ENCODE assay signal across 8 mouse cellular contexts in genomic region chr12:106310171-106310570, GRCm38 (mm10).
DNase-seq lines count a peak whose midpoint lies in the region; ATAC-seq and TF ChIP-seq lines count a peak whose summit lies in the region.

No protein-coding gene starts in this region.

- H3K9ac ChIP-seq in heart, postnatal 0 days (replicated peaks; ENCODE audit: low read depth, low read length), result no peak overlapping the region
- H3K9ac ChIP-seq in intestine, embryonic 14.5 days (ENCODE audit: low read length), result no peak overlapping the region
- no peak overlapping the region for H3K9ac ChIP-seq in neural tube, embryonic 12.5 days

- WGBS in heart, postnatal 0 days, result 49% methylated on average over 6 of the region's 6 CpGs
- 26% methylated on average over 6 of the region's 6 CpGs for WGBS in embryonic facial prominence, embryonic 10.5 days
- WGBS in intestine, embryonic 14.5 days, result 51% methylated on average over 6 of the region's 6 CpGs
- 43% methylated on average over 6 of the region's 6 CpGs for WGBS in neural tube, embryonic 12.5 days

- H3K4me1 ChIP-seq in heart, postnatal 0 days (ENCODE audit: control insufficient read depth, insufficient read depth), result no peaks in the 10 kb centered on the region
- H3K4me1 ChIP-seq in embryonic facial prominence, embryonic 10.5 days, result peaks cover 40% of the 10 kb centered on the region
- H3K4me1 ChIP-seq in intestine, embryonic 14.5 days (replicated peaks; ENCODE audit: control insufficient read depth, insufficient read depth, low read length), result no peaks in the 10 kb centered on the region
- peaks cover 10% of the 10 kb centered on the region for H3K4me1 ChIP-seq in neural tube, embryonic 12.5 days

- peak overlapping the region; percentile 49; the same call in 1 of the 2 replicates for H3K4me3 ChIP-seq in heart, postnatal 0 days (ENCODE audit: low read depth, low read length)
- peak overlapping the region; percentile 61 for H3K4me3 ChIP-seq in embryonic facial prominence, embryonic 10.5 days
- H3K4me3 ChIP-seq in intestine, embryonic 14.5 days (ENCODE audit: low read depth, low read length), result peak overlapping the region; percentile 30; the same call in 1 of the 2 replicates
- H3K4me3 ChIP-seq in neural tube, embryonic 12.5 days, result no peak overlapping the region

- peak overlapping the region; percentile 77 for H3K4me2 ChIP-seq in heart, postnatal 0 days (ENCODE audit: low read depth, low read length)
- peak overlapping the region; percentile 51 for H3K4me2 ChIP-seq in intestine, embryonic 14.5 days (ENCODE audit: low read length)
- H3K4me2 ChIP-seq in neural tube, embryonic 12.5 days (replicated peaks), result peak overlapping the region; percentile 76

- ATAC-seq in heart, postnatal 0 days (ENCODE audit: insufficient read depth, low read depth), result no peak
- ATAC-seq in intestine, embryonic 14.5 days (replicated peaks; ENCODE audit: low FRiP score, low TSS enrichment, low read depth), result no peak
- ATAC-seq in neural tube, embryonic 12.5 days (ENCODE audit: low FRiP score, low read depth), result no peak
- no peak for ATAC-seq in monocyte, adult 5-6 weeks (replicated peaks; ENCODE audit: insufficient number of reproducible peaks, low FRiP score, low TSS enrichment, poor library complexity, severe bottlenecking)

- TF ChIP-seq CTCF in heart, postnatal 0 days (IDR thresholded peaks at IDR 0.05; ENCODE audit: low read depth), result no peak

- no peaks in the 10 kb centered on the region for H3K36me3 ChIP-seq in heart, postnatal 0 days (replicated peaks; ENCODE audit: control insufficient read depth, insufficient read depth, low read length)
- H3K36me3 ChIP-seq in embryonic facial prominence, embryonic 10.5 days (replicated peaks), result no peaks in the 10 kb centered on the region
- H3K36me3 ChIP-seq in intestine, embryonic 14.5 days (ENCODE audit: control insufficient read depth, insufficient read depth, low read length), result no peaks in the 10 kb centered on the region
- H3K36me3 ChIP-seq in neural tube, embryonic 12.5 days, result no peaks in the 10 kb centered on the region

- H3K27me3 ChIP-seq in heart, postnatal 0 days (ENCODE audit: control insufficient read depth, insufficient read depth, low read length), result peaks cover 4% of the 10 kb centered on the region; the same call in 1 of the 2 replicates
- peaks cover 66% of the 10 kb centered on the region for H3K27me3 ChIP-seq in embryonic facial prominence, embryonic 10.5 days (replicated peaks; ENCODE audit: low read depth, poor library complexity, severe bottlenecking)
- peaks cover 3% of the 10 kb centered on the region; the same call in 1 of the 2 replicates for H3K27me3 ChIP-seq in intestine, embryonic 14.5 days (replicated peaks; ENCODE audit: control insufficient read depth, insufficient read depth, low read length)
- peaks cover 28% of the 10 kb centered on the region for H3K27me3 ChIP-seq in neural tube, embryonic 12.5 days (replicated peaks)

- DNase-seq in heart, postnatal 0 days (ENCODE audit: low spot score), result no peak
- no peak for DNase-seq in heart, postnatal 4 days
- DNase-seq in embryonic facial prominence, embryonic 10.5 days (ENCODE audit: low spot score), result no peak
- DNase-seq in intestine, embryonic 14.5 days (ENCODE audit: low spot score), result no peak
- no peak for DNase-seq in urinary bladder, postnatal 10 days (ENCODE audit: low spot score)
- DNase-seq in urinary bladder, postnatal 36 days (ENCODE audit: low spot score in 2 of 2), result no peak

- H3K9me3 ChIP-seq in heart, postnatal 0 days (replicated peaks; ENCODE audit: control insufficient read depth, low read length), result no peaks in the 10 kb centered on the region
- H3K9me3 ChIP-seq in embryonic facial prominence, embryonic 10.5 days, result no peaks in the 10 kb centered on the region
- no peaks in the 10 kb centered on the region for H3K9me3 ChIP-seq in intestine, embryonic 14.5 days (ENCODE audit: control insufficient read depth, low read length)
- H3K9me3 ChIP-seq in neural tube, embryonic 12.5 days, result no peaks in the 10 kb centered on the region

- H3K27ac ChIP-seq in heart, postnatal 0 days (ENCODE audit: low read depth), result no peak overlapping the region; the same call in 1 of the 2 replicates
- no peak overlapping the region for H3K27ac ChIP-seq in embryonic facial prominence, embryonic 10.5 days (replicated peaks)
- H3K27ac ChIP-seq in intestine, embryonic 14.5 days (ENCODE audit: low read depth), result no peak overlapping the region
- no peak overlapping the region for H3K27ac ChIP-seq in neural tube, embryonic 12.5 days

- no peak for TF ChIP-seq EP300 in heart, postnatal 0 days (IDR thresholded peaks at IDR 0.05; ENCODE audit: low read depth)
